Mouse (Mus musculus): ENCODE results near the gene Gm14295. TPM values are rescaled to one million over a fixed set of nuclear protein-coding genes. Genes with fewer than 3 reads are reported as not detected.

Gm14295 gene
- polyA plus RNA-seq (2021; fragmentation: Nextera tagmentation) = 56.3 and 70.8 TPM in 2 replicates
- long read RNA-seq, experiment 1, transcript Gm14295-201 (4 exons, 1,213 nt) = major isoform, 165 of 201 reads
- long read RNA-seq, experiment 1, partial matches to known transcripts = 5 of 201 reads
- long read RNA-seq, experiment 1, other reads (novel, unspliced or antisense) = 29 of 201 reads
- long read RNA-seq, experiment 2, transcript Gm14295-201 (4 exons, 1,213 nt) = major isoform, 74 of 95 reads
- long read RNA-seq, experiment 2, partial matches to known transcripts = 0 of 95 reads
- long read RNA-seq, experiment 2, other reads (novel, unspliced or antisense) = 21 of 95 reads

GRCm38 (mm10) chr2:176798312-176798711 is at the start of gene Gm14295:
Gm14295 (plus strand) TSS chr2:176798612.

GRCm38 (mm10) chr2:176830840-176831239 is 32.4 kb downstream of the Gm14295 start, which contains the start of gene Gm14408:
Gm14408 (plus strand) TSS chr2:176831140.

Other genes with a start within 250 kb of the Gm14295 start
- gene Gm14308, start 162.3 kb upstream of the Gm14295 start, polyA plus RNA-seq (2021; fragmentation: Nextera tagmentation) = 39.2 and 46.9 TPM in 2 replicates
- gene Zfp973, start 128.1 kb upstream of the Gm14295 start, polyA plus RNA-seq (2021; fragmentation: Nextera tagmentation) = 10.0 and 11.8 TPM in 2 replicates
- gene Gm14305, start 90.3 kb upstream of the Gm14295 start, polyA plus RNA-seq (2021; fragmentation: Nextera tagmentation) = 48.0 and 62.3 TPM in 2 replicates
- gene Gm14408, start 32.5 kb downstream of the Gm14295 start, polyA plus RNA-seq (2021; fragmentation: Nextera tagmentation) = not detected in 2 replicates
- 16.3 and 18.6 TPM in 2 replicates for gene Gm14296, start 129.2 kb downstream of the Gm14295 start, polyA plus RNA-seq (2021; fragmentation: Nextera tagmentation)
- gene Gm14419, start 202.3 kb downstream of the Gm14295 start, polyA plus RNA-seq (2021; fragmentation: Nextera tagmentation) = 30.5 and 50.3 TPM in 2 replicates

Measured in left cerebral cortex, adult 6 months (tissue).